Mouse (Mus musculus): ENCODE data around the gene Syt2.

Syt2 gene

GRCm38 (mm10) chr1:134771999-134772398 lies 125.5 kb downstream of the Syt2 start:
- no peak for DNase-seq (ENCODE audit: low read depth, low spot score)

GRCm38 (mm10) chr1:134772821-134773220 lies 126.3 kb downstream of the Syt2 start:
- no peak for DNase-seq (ENCODE audit: low read depth, low spot score)

GRCm38 (mm10) chr1:134773256-134773655 lies 126.8 kb downstream of the Syt2 start:
- DNase-seq (ENCODE audit: low read depth, low spot score), result peak; percentile 83

- DNase-seq (ENCODE audit: low read depth, low spot score), result no peak
These were observed 127.8 kb downstream of the Syt2 start for GRCm38 (mm10) chr1:134774247-134774646.

- DNase-seq (ENCODE audit: low read depth, low spot score), result no peak
These were observed 128.3 kb downstream of the Syt2 start for GRCm38 (mm10) chr1:134774728-134775287.

GRCm38 (mm10) chr1:134775631-134776030 lies 129.2 kb downstream of the Syt2 start:
- DNase-seq (ENCODE audit: low read depth, low spot score), result no peak

- DNase-seq (ENCODE audit: low read depth, low spot score), result no peak
These were observed 130.9 kb downstream of the Syt2 start for GRCm38 (mm10) chr1:134777201-134777885.

GRCm38 (mm10) chr1:134777936-134778548 lies 131.6 kb downstream of the Syt2 start:
- DNase-seq (ENCODE audit: low read depth, low spot score), result no peak

- DNase-seq (ENCODE audit: low read depth, low spot score), result no peak
These were observed 136.3 kb downstream of the Syt2 start for GRCm38 (mm10) chr1:134782797-134783196.

GRCm38 (mm10) chr1:134783958-134784357 lies 137.5 kb downstream of the Syt2 start:
- no peak for DNase-seq (ENCODE audit: low read depth, low spot score)

- no peak for DNase-seq (ENCODE audit: low read depth, low spot score)
These were observed 138.0 kb downstream of the Syt2 start for GRCm38 (mm10) chr1:134784481-134784880.

GRCm38 (mm10) chr1:134784911-134785310 lies 138.4 kb downstream of the Syt2 start:
- DNase-seq (ENCODE audit: low read depth, low spot score), result no peak

- DNase-seq (ENCODE audit: low read depth, low spot score), result no peak
These were observed 141.6 kb downstream of the Syt2 start for GRCm38 (mm10) chr1:134788096-134788495.

GRCm38 (mm10) chr1:134790716-134791439 lies 144.4 kb downstream of the Syt2 start:
- DNase-seq (ENCODE audit: low read depth, low spot score), result no peak

GRCm38 (mm10) chr1:134791456-134791855 lies 145.0 kb downstream of the Syt2 start:
- no peak for DNase-seq (ENCODE audit: low read depth, low spot score)

GRCm38 (mm10) chr1:134796076-134796475 lies 149.6 kb downstream of the Syt2 start:
- no peak for DNase-seq (ENCODE audit: low read depth, low spot score)

GRCm38 (mm10) chr1:134796536-134796935 lies 150.1 kb downstream of the Syt2 start:
- DNase-seq (ENCODE audit: low read depth, low spot score), result no peak

GRCm38 (mm10) chr1:134801758-134802157 lies 155.3 kb downstream of the Syt2 start:
- no peak for DNase-seq (ENCODE audit: low read depth, low spot score)

- peak; percentile 89 for DNase-seq (ENCODE audit: low read depth, low spot score)
These were observed 157.0 kb downstream of the Syt2 start for GRCm38 (mm10) chr1:134803286-134804117.

GRCm38 (mm10) chr1:134804373-134804772 lies 157.9 kb downstream of the Syt2 start:
- peak; percentile 42 for DNase-seq (ENCODE audit: low read depth, low spot score)

- DNase-seq (ENCODE audit: low read depth, low spot score), result no peak
These were observed 159.0 kb downstream of the Syt2 start for GRCm38 (mm10) chr1:134805471-134805870.
